Mouse (Mus musculus) small intestine, adult 2 months (tissue): ENCODE measurements around the gene Tbc1d10a.
A peak's percentile ranks its signal among the peaks of the same experiment; 100 is the strongest.

Source experiments
- CTCF ChIP-seq: fragments of 200-500 bp; IDR thresholded peaks from 2 replicates; pipeline ENCODE4 v1.5.1; 2012; ENCODE audit warnings: low read depth, mild to moderate bottlenecking, control low read depth, inconsistent platforms, low read length, moderate library complexity, mixed read lengths; ENCODE audit not compliant: insufficient replicate concordance, insufficient read length; ENCODE audit errors: extremely low read depth
- POLR2A ChIP-seq: fragments of 200-500 bp; IDR thresholded peaks from 2 replicates; pipeline ENCODE4 v1.6.1; 2012; ENCODE audit warnings: low read depth, mild to moderate bottlenecking, control low read depth, inconsistent platforms, low read length, moderate library complexity

- TF ChIP-seq CTCF (peak; percentile 61; the same call in 1 of the 2 replicates), POLR2A (no peak)
Measured at GRCm38 (mm10) chr11:4219317-4219751, 32.7 kb downstream of the Tbc1d10a start.
